19 mouse cellular contexts compared by ENCODE assay signal in genomic region chr2:162394601-162395000, GRCm38 (mm10).
"Had no signal": no experiment of that assay in that cellular context is flagged by ENCODE, and none has a peak within 500 bp of the region (broad histone marks: within the 10 kb centered on the region; RNA-seq: fewer than 3 reads in every experiment).

No protein-coding gene starts in this region.

- H3K27ac ChIP-seq: limb, embryonic 12.5 days; limb, embryonic 15.5 days; liver, embryonic 14.5 days; macrophage; midbrain, embryonic 12.5 days; stomach, postnatal 0 days had no signal

- H3K4me1 ChIP-seq: midbrain, embryonic 12.5 days had no signal

- H3K4me2 ChIP-seq: limb, embryonic 12.5 days; limb, embryonic 15.5 days; liver, embryonic 11.5 days; lung, embryonic 14.5 days; midbrain, embryonic 12.5 days had no signal

- DNase-seq: kidney, postnatal 14 days; kidney, postnatal 4 days; left cerebral cortex, postnatal 4 days; liver, postnatal 0 days; lung, embryonic 14.5 days; right cerebral cortex, adult 18-20 months; right cerebral cortex, postnatal 14 days; right cerebral cortex, postnatal 4 days; thymus, adult 2 months; thymus, postnatal 14 days; thymus, postnatal 4 days had no signal

- H3K4me3 ChIP-seq: limb, embryonic 12.5 days; limb, embryonic 15.5 days; midbrain, embryonic 12.5 days had no signal

- ATAC-seq: liver, postnatal 0 days; lung, postnatal 0 days had no signal

- H3K27me3 ChIP-seq: limb, embryonic 12.5 days; limb, embryonic 15.5 days; midbrain, embryonic 12.5 days had no signal

- H3K36me3 ChIP-seq: limb, embryonic 12.5 days; limb, embryonic 15.5 days; midbrain, embryonic 12.5 days had no signal

- H3K9me3 ChIP-seq: limb, embryonic 12.5 days; limb, embryonic 15.5 days; midbrain, embryonic 12.5 days had no signal

- H3K9ac ChIP-seq: limb, embryonic 12.5 days; limb, embryonic 15.5 days; liver, embryonic 14.5 days; liver, postnatal 0 days; lung, embryonic 14.5 days; midbrain, embryonic 12.5 days had no signal
